Mouse (Mus musculus): ENCODE results near the gene Dph2.

- TF ChIP-seq CTCF (IDR thresholded peaks at IDR 0.05; ENCODE audit: insufficient read depth, low read depth, low read length) (no peak), POLR2A (IDR thresholded peaks at IDR 0.05; ENCODE audit: insufficient read depth, low read depth, low read length) (no peak)
Measured at GRCm38 (mm10) chr4:117896031-117896430, 4.2 kb upstream of the Dph2 start.
